Mouse (Mus musculus): ENCODE measurements at regions not wholly inside any gene's neighbourhood (a gene's known extent, or its start where the extent isn't known, plus 50 kb on each side); places are given as distances from the start of the nearest gene placed in this dataset.

- TF ChIP-seq HCFC1 (IDR thresholded peaks at IDR 0.05; ENCODE audit: borderline replicate concordance, insufficient read depth, low read length) (no peak), ZNF384 (IDR thresholded peaks at IDR 0.05; ENCODE audit: low read depth, low read length) (no peak), CHD2 (IDR thresholded peaks at IDR 0.05; ENCODE audit: low read depth, low read length) (no peak), ZC3H11A (IDR thresholded peaks at IDR 0.05; ENCODE audit: borderline replicate concordance, low read depth, low read length) (no peak)
Observed at GRCm38 (mm10) chr8:127771781-127772180, 586.6 kb upstream of the Nrp1 start.

Measured in ES-E14 (cell line).